Mouse (Mus musculus) frontal cortex, postnatal 25 days (tissue): ENCODE measurements around the gene Stk24.

Experiments
- DNase-seq, 2 experiments: peaks; one replicate each; pipeline ENCODE4 v3.0.0; 2022; ENCODE audit warnings: low spot score in 2 of 2

Stk24 gene

GRCm38 (mm10) chr14:121351737-121352136 is 28.1 kb downstream of the Stk24 start:
- DNase-seq, result no peak

GRCm38 (mm10) chr14:121350011-121350410 is 29.8 kb downstream of the Stk24 start:
- no peak for DNase-seq

- DNase-seq, result no peak
Measured at GRCm38 (mm10) chr14:121349291-121349690, 30.5 kb downstream of the Stk24 start.

- no peak for DNase-seq
Measured at GRCm38 (mm10) chr14:121348256-121348655, 31.6 kb downstream of the Stk24 start.

GRCm38 (mm10) chr14:121347134-121347533 is 32.7 kb downstream of the Stk24 start:
- DNase-seq, result no peak

GRCm38 (mm10) chr14:121346654-121347053 is 33.2 kb downstream of the Stk24 start:
- DNase-seq, result no peak

GRCm38 (mm10) chr14:121346053-121346452 is 33.8 kb downstream of the Stk24 start:
- no peak for DNase-seq

GRCm38 (mm10) chr14:121344928-121345327 is 34.9 kb downstream of the Stk24 start:
- no peak for DNase-seq

GRCm38 (mm10) chr14:121342885-121343284 is 36.9 kb downstream of the Stk24 start:
- no peak for DNase-seq

- DNase-seq, result no peak
Measured at GRCm38 (mm10) chr14:121339951-121340401, 39.8 kb downstream of the Stk24 start.

- DNase-seq, result no peak
Measured at GRCm38 (mm10) chr14:121338819-121339573, 40.8 kb downstream of the Stk24 start.

- no peak for DNase-seq
Measured at GRCm38 (mm10) chr14:121330090-121330408, 49.8 kb downstream of the Stk24 start.

GRCm38 (mm10) chr14:121329401-121330089 is 50.3 kb downstream of the Stk24 start:
- no peak for DNase-seq

GRCm38 (mm10) chr14:121328878-121329277 is 50.9 kb downstream of the Stk24 start:
- no peak for DNase-seq

GRCm38 (mm10) chr14:121326432-121326831 is 53.4 kb downstream of the Stk24 start:
- no peak for DNase-seq

- no peak for DNase-seq
Measured at GRCm38 (mm10) chr14:121324521-121325330, 55.1 kb downstream of the Stk24 start.

- peak; percentile 41 to 50 for DNase-seq
Measured at GRCm38 (mm10) chr14:121322641-121323040, 57.2 kb downstream of the Stk24 start.

GRCm38 (mm10) chr14:121322150-121322549 is 57.7 kb downstream of the Stk24 start:
- no peak for DNase-seq

GRCm38 (mm10) chr14:121318382-121318781 is 61.4 kb downstream of the Stk24 start:
- no peak for DNase-seq

- DNase-seq, result no peak
Measured at GRCm38 (mm10) chr14:121317312-121317671, 62.5 kb downstream of the Stk24 start.

GRCm38 (mm10) chr14:121316631-121317311 is 63.0 kb downstream of the Stk24 start:
- no peak for DNase-seq

GRCm38 (mm10) chr14:121316136-121316535 is 63.7 kb downstream of the Stk24 start:
- no peak for DNase-seq
